Mouse (Mus musculus) gonadal fat pad, adult 2 months (tissue): ENCODE measurements around the gene Stx4a. TPM values are rescaled to one million over a fixed set of nuclear protein-coding genes. Genes with fewer than 3 reads are reported as not detected.
"Not testable (repeated sequence)": the region's sequence is repeated elsewhere in the genome, so short reads cannot be mapped to it uniquely, and the experiment has no call there.

Source experiments
- DNase-seq: peaks from one replicate; pipeline ENCODE4 v3.0.0-alpha.2; 2012; ENCODE audit warnings: low read depth
- polyA plus RNA-seq: library from polyadenylated mRNA; depleted of rRNA; stranded (reverse); fragments of >200 nt; gene quantifications from 2 replicates; pipeline ENCODE4 v1.2.3, GENCODE M21; 2012; rRNA removed

Gene Stx4a
- polyA plus RNA-seq: 76.2 and 82.5 TPM in 2 replicates

DNA sequence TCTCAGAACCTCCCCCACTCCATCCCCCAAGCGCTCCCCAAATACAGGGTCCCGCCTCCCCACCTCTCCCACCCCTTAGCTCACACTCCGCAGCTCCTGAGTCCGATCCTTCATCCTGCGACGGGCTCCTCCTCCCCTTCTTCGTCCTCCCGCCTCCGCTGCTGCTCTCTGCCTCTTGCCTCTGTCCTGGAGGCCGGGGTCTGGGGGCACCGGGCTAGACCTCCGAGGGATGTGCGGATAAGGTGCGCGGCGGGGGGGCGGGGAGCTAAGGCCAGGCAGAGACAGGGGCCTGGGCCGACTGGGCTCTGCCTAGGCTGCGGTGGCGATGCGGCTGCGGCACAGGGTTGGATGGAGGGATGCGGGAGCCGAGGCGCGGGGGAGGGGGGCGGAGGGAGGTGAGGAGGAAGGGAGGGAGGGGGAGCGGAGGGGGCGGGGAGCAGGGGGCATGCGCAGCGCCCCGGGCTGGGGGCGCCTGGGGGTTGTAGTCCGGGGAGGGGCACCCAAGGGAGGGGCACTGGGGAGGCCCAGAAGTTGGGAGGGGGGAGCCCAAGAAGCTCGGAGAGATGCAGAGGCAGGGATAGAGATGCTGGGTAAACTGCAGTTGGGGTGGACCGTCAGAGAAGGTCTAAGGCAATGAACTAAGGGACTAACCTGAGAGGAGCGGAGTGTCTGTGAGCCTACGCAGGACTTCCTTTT lies at the start of gene Stx4a, which contains the start of gene Stx1b:
TSS of gene Stx4a (plus strand) at position 119 of the 696 bp plus-strand sequence.
TSS of gene Stx1b (minus strand) at position 374 of the 696 bp plus-strand sequence.
- DNase-seq: no peak

DNA sequence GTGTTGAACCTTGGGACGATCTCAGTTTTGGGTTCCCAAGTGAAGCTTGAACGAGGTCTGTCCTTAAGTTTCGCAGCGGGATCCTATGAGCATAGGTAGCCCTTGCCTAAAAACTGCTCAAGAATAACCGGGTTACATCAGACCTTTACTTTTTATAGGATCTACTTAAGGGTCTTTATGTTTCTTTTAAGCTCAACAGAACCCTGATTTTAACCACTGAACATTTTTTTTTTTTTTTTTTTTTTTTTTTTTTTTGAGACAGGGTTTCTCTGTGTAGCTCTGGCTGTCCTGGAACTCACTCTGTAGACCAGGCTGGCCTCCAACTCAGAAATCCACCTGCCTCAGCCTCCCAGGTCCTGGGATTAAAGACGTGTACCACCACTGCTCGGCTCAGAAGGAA lies 48.3 kb upstream of the Stx4a start:
- DNase-seq: not testable (repeated sequence)

DNA sequence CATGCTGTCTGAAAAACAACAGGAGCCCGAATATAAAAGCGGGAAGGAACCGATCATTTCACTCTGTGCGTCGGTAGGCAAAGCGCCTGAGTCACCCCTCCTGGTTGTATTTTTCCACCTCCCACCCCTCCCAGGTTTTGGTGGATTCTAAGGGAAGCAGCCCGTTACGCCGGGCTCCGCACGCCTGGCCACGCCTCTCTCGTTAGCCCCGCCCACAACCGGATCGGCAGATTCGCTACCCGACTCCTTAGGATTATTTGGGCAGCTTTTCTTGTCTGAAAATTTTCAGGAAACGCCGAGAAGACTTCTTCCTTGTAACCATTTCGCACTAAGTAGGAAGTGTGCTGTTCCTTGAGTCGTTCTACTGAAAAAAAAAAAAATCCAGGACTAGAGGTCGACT lies 47.7 kb upstream of the Stx4a start, which contains the start of gene Setd1a:
TSS of gene Setd1a (plus strand) at position 245 of the 400 bp plus-strand sequence.
- DNase-seq: no peak

DNA sequence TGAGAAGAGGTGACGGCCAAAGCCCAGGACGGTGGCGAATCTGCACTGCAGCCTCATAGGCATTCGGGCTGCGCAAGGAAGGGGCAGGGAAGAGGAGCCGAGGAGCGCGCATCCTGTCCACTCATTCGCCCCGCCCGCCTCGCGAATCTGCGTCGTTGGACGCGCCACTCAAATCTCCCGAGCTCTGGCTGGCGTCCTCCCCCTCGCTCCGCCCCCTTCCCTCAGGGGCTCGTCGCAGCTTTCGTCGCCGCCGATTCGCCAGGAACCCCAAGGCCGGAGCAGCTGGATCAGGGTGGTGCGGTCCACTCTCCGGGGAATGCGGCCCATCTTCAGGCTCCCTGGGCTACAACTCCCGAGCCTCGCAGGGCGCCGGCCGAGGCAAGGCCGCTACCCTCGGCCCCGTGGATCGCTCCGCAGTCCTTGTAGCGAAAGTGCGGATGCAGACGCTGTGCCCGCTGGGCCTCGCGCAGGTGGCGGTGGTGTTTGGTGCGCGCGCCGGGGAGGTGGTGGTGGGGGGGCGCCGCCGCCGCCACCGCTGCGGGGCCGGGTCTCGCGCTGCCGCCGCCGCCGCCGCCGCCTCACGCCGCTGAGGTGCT lies 47.1 kb upstream of the Stx4a start:
- DNase-seq: no peak

DNA sequence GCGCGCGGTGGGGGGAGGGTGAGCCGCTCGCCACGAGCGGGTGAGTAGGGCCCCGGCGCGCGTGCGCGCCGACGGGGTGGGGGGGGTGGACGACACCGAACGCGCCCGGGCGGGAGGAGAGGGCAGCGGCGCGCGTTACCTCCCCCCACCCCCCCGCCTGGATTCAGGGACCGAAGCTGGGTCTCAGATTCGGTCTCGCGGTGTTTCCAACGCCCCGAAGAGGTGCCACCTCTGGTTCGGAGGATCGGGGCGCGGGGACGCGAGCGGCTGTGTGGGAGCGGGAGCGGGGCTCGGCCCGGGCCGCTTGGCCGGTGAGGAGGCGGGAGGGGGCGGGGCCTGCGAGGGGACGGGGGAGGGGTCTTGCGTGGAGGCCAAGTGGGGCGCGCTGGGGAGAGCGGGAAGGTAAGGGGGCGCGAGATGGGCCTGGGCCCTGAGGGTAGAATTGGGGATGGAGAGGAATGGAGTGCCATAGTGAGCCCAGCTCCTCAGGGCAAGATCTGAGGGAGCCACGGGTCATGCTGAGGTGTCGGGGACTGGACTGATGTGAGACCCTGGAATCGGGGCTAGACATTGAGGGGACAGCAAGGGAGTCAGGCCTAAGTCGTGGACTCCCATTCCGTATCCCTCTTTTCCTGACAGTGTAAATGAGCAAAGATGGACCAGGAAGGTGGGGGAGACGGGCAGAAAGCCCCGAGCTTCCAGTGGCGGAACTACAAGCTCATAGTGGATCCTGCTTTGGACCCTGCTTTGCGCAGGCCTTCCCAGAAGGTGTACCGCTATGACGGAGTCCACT lies 46.4 kb upstream of the Stx4a start:
- DNase-seq: no peak

DNA sequence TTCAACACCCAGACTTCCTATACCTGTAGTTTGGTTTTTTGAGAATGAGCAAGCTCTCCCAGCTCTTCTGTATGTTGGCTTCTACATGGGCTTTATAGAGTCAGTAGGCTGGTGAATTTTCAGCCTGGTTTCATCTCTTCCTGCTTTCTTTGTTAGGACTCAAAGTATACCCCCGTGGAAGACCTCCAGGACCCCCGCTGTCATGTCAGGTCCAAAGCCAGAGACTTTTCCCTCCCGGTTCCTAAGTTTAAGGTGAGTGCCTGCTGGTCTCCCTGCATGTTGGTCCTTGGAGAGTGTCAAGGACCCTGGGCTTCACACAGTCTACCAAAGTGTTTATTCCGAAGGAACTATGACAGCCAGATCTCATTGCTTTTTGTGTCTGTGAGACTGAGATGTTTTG lies 45.7 kb upstream of the Stx4a start:
- no peak for DNase-seq

DNA sequence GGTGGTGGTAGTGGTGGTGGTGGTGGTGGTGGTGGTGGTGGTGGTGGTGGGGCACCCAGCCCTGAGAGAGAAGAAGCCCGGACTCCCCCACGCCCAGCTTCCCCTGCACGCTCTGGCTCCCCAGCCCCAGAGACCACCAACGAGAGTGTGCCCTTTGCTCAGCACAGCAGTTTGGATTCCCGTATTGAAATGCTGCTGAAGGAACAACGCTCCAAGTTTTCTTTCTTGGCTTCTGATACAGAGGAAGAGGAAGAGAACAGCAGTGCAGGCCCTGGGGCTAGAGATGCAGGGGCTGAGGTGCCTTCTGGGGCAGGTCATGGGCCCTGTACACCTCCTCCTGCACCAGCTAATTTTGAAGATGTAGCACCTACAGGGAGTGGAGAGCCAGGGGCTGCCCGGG lies 38.8 kb upstream of the Stx4a start, which contains the start of gene Gm49388:
TSS of gene Gm49388 (plus strand) at position 301 of the 400 bp plus-strand sequence.
- DNase-seq: no peak

DNA sequence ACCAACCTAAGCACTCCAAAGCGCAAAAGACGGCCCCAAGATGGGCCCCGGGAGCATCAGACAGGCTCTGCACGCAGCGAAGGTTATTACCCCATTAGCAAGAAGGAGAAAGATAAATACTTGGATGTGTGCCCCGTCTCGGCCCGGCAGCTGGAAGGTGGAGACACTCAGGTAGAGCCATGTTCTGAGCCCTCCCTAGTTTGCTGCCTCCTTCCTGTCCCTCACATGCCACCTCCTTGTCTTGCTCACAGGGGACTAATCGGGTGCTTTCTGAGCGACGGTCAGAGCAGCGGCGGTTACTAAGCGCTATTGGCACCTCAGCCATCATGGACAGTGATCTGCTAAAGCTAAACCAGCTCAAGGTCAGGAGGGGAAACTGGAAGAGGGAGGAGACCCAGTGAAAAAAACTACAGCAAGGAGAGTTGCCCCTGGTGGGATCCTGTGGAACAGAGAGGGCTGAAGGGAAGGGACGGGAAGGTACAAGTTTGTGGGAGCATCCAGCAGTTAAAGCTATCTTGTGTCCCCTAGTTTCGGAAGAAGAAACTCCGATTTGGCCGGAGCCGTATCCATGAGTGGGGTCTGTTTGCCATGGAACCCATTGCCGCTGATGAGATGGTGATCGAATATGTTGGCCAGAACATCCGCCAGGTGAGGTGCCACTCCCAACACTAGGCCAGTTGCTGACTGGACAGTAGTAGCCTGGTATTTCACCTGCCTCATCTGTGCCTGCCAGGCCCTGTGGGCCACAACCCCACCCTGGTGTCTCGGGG lies 26.8 kb upstream of the Stx4a start:
- DNase-seq: no peak

DNA sequence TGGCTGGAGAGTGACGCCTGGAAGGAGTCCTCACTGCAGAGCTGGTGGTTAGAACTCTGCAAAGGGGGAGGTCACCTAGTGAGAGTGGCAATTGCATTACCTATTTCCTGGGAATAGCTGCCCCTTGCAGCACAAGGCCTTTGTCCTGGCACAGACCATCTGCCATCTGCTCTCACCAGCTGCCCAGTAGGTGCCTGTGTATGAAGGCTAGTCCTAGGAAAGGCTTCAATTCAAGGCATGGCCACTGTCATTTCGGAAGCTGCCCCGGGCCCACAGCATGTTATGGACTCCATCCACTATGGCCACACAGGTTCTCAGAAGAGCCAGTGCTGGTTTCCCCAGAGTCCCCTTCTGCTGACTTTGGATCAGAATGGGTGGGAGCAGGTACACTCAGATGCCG lies 25.5 kb upstream of the Stx4a start:
- DNase-seq: no peak

DNA sequence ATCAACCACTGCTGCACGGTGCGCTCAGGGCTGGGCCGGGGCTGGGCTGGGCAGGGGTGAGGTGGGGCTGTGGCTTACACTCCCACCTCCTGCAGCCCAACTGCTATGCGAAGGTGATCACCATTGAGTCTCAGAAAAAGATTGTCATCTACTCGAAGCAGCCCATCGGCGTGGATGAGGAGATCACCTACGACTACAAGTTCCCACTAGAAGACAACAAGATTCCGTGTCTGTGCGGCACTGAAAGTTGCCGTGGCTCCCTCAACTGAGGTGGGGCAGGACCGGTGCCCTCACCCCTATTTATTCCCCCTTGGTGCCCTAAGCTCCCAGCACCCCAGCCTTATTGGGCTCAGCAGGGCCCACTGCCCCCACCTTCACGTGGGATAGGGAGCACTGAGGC lies 24.9 kb upstream of the Stx4a start:
- DNase-seq: no peak

DNA sequence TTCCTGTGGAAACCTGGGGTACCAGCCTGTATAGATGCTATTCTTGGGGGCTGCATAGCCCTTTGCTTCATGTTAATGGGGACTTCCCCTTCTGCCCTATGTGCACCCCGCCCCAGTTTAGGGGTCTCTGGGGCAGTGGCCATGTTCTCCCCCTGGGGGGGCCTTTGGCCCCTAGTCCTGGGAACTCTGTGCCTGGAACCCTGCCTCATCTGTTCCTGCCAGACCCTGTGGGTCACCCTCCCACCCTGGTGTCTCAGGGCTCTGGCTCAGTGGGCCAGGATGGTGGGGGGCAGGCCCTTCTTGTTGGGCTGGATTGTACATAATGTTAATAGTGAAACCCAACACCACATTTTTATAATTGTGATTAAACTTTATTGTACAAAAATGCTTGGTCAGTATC lies 24.4 kb upstream of the Stx4a start:
- DNase-seq: no peak

DNA sequence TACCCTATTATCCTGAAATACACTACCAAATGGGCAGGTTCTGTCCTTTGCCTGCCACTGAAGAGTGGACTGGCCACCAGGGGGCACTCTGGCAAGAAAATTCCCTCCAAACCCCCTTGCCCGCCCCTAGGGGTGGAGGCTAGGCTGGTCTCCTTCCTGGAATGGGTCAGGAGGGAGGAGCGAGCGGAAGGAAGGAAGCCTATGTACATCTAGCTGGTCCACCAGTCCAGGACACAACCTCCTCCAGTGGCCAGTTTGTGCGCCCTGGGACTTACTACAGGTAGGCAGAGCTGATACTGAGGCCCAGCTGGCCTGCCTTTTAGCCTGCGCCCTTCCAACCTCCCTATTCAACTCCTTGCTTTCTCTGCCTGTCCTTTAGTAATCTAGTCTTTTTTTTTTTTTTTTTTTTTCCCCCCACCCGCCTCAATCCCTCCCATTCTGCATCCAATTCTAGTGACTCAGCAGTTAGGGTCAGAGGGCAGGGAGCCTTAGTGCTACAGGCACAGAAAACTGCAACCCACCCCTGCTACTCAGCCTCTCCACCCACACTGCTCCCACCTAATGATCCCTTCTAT lies 23.6 kb upstream of the Stx4a start, which contains the start of gene Hsd3b7:
TSS of gene Hsd3b7 (plus strand) at position 170 of the 575 bp plus-strand sequence.
- no peak for DNase-seq

DNA sequence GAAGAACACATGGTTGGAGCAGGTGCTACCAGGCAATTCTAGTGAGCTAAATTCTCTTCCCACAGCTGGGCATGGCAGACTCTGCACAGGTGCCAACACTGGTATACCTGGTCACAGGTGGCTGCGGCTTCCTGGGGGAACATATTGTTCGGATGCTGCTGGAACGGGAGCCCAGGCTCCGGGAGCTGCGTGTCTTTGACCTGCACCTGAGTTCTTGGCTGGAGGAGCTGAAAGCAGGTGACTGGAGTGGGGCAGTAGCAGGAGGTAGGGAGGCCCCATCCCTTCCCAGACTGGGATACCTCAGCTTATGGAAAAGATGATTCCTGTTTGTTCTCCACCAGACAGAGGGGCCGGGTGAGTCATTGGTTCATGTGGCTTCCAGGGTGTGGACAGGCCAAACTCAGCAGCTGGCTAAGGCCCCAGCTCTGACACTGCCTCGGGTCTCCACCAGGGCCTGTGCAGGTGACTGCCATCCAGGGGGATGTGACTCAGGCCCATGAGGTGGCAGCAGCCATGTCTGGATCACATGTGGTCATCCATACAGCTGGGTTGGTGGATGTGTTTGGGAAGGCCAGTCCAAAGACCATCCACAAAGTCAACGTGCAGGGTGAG lies 23.0 kb upstream of the Stx4a start:
- DNase-seq: no peak

DNA sequence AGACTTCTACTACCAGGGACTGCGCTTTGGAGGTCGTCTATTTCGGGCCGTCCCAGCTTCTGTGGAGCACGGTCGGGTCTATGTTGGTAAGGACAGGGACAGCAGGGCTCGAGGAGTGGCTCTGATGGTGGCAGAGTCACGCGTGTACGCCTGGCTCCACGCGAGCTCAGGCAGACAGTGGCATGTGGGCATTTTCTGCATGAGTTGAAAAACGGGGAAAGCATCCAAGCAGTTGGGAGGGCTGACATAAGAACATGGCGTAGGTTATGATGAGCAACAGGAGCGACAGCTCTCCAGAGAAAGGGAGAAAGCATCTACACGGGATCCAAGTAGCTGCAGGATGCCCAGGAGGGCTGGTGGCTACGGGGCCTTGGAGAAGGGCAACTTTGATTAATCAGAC lies 21.8 kb upstream of the Stx4a start:
- no peak for DNase-seq

DNA sequence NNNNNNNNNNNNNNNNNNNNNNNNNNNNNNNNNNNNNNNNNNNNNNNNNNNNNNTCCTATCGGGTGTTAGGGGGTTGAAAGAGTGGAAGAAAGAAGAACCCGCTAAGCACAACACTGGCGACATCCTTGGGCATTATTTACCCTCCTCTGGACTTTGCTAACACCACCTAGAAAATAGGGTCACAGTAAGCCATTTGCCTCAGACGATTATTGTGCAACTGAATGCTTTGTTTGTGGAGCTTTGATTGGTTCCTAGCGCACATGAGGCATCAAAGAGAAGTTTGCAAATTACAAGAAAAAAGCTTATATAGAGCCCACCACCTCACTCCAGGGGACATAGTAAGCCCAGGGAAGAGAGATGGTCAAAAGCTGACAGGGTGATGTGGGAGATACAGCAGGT lies 15.3 kb upstream of the Stx4a start:
- DNase-seq: no peak

DNA sequence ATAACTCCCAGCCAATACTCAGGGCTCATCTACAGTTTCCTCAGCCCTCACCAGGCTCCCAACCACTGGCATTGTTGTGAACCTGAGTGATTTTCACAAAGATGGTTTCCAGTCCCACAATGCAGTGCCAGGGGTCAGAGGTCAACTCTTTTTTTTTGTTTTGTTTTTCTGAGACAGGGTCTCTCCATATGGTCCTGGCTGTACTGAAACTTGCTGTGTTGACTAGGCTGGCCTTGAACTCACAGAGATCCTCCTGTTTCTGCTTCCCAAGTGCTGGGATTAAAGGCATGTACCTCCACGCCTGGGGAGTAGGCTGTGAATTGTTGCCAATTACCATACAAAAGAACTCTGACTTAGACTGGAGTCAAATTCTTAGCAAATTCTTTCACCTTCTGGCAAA lies 14.2 kb upstream of the Stx4a start:
- DNase-seq: no peak

DNA sequence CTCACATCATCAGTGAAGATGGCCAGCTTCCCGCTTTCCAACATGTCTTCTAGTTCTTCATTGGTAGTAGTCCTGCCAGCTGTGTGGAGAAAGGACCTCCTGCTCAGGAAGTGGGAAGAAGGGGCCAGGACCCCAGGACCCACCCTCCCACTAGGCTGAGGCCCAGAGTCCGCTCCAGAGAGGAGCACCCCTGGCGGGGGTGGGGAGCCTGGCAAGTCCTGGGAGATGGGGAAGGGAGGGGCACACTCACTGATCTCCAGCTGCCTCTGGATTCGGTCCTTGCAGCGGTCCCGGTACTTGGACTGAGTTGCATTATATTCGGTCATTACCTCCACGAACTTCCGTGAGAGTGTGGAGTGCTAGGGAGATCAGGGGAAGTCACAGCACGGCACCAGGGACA lies 13.4 kb upstream of the Stx4a start:
- no peak for DNase-seq

DNA sequence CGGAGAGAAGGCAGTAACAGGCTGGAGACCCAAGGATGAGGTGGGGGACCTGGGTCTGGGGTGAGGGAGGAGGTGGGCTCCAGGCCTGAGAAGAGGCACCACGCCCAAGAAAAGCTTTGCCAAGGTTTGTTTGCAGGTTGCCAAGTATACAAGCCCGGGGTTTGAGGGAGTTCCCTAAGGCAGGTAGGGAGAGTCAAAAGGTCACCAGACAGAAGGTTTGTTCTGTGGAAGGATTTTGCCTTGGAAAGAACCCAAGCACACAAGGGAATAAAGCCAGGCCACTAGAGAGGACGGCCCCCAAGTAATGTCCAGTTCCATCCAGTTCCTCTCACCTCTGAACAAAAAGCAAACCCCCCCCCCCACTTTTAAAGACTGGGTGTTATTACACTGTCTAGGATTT lies 12.9 kb upstream of the Stx4a start:
- DNase-seq: no peak

DNA sequence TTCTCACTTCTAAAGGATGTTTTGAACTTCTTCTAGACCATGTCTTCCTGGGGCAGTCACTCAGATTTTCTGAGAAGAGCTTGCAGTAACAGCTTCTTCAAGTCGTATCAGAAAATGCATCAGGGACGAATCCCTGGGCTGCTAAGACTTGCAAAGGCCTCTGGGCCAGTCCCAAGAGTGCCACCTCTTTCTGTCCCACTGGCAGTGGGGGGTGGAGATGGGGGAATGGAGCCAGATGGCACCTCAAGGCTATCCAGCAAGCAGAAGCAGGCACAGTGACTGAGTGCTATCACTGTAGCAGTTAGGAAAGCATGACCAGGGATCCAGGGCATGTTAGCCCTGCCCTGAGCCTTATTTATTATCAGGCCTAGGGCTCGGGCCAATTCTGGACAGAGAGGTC lies 11.8 kb upstream of the Stx4a start:
- DNase-seq: peak; percentile 37

DNA sequence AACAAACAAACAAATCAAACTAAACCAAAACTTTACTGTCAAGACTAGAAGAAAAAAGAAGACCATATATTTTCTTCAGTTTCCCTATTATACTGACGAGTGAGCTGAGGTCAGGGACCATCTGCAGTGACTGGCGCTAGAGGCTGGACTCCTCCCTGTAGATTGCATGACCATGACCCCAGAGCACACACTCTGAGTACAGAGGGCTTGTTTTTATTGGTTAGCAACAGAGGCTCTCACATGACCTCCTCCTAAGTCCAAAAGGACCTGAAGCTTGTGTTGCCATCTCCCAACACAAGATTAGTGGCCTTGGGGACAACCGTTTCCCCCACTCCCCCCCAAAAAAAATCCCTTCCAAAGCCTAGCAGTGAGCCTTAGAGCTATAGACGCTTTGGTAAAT lies 10.3 kb upstream of the Stx4a start:
- no peak for DNase-seq
